Mouse (Mus musculus): ENCODE results near the gene Cnksr1. TPM values are rescaled to one million over a fixed set of nuclear protein-coding genes. Genes with fewer than 3 reads are reported as not detected.

Gene Cnksr1
- polyA plus RNA-seq, 1 experiment from 2014 or later = 0.21 TPM

DNA sequence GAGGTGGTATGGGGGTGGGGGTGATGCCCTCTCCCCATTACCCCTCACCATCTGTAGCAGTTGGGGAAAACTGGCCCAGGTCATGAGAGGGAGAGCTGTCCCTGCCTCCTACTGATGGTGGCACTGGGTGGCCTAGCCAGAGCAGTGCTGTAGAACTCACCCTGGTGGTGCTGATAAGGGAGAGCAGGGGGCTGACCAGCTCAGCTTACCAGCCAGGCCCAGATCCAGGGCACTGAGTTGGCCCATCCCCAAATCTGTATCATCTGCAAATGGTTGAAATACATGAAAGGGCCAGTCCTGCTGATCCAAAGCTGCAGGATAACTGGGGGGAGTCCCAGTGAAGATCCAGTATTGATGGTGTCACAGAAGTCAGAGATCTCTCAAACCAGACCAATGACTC, 56.4 kb downstream of the Cnksr1 start:
- Histone ChIP-seq H3K9me3 (ENCODE audit: control insufficient read depth, low read length) (no peaks in the 10 kb centered on the region), H3K9ac (ENCODE audit: low read depth, low read length) (no peak overlapping the region), H3K4me1 (ENCODE audit: control insufficient read depth, insufficient read depth, low read depth, low read length) (peaks cover 6% of the 10 kb centered on the region), H3K27ac (ENCODE audit: low read depth, low read length) (no peak overlapping the region), H3K27me3 (replicated peaks; ENCODE audit: control insufficient read depth, insufficient read depth, low read length) (no peaks in the 10 kb centered on the region), H3K36me3 (ENCODE audit: control insufficient read depth, insufficient read depth, low read length) (no peaks in the 10 kb centered on the region), H3K4me3 (ENCODE audit: low read length) (no peak overlapping the region), H3K4me2 (ENCODE audit: low read length) (no peak overlapping the region)
- no peak for ATAC-seq

- Histone ChIP-seq H3K4me2 (ENCODE audit: low read length) (no peak overlapping the region), H3K27ac (ENCODE audit: low read depth, low read length) (no peak overlapping the region), H3K9me3 (ENCODE audit: control insufficient read depth, low read length) (no peaks in the 10 kb centered on the region), H3K4me3 (ENCODE audit: low read length) (no peak overlapping the region), H3K36me3 (ENCODE audit: control insufficient read depth, insufficient read depth, low read length) (no peaks in the 10 kb centered on the region), H3K27me3 (replicated peaks; ENCODE audit: control insufficient read depth, insufficient read depth, low read length) (no peaks in the 10 kb centered on the region), H3K9ac (ENCODE audit: low read depth, low read length) (no peak overlapping the region), H3K4me1 (ENCODE audit: control insufficient read depth, insufficient read depth, low read depth, low read length) (peaks cover 6% of the 10 kb centered on the region)
- no peak for ATAC-seq
- WGBS = 100% methylated on average over 1 of the region's 1 CpGs
Measured at GRCm38 (mm10) chr4:134181112-134181511, 57.1 kb downstream of the Cnksr1 start.

Other genes with a start within 250 kb of the Cnksr1 start
- 49.7 and 49.8 TPM in 2 replicates for gene Dhdds, start 237.5 kb downstream of the Cnksr1 start, polyA plus RNA-seq (2015; fragmentation: Nextera tagmentation; extraction: Ambion mirVana)
- 0.16 and 0.35 TPM in 2 replicates for gene Lin28a, start 219.6 kb downstream of the Cnksr1 start, polyA plus RNA-seq (2015; fragmentation: Nextera tagmentation; extraction: Ambion mirVana)
- gene Zfp683, start 184.6 kb downstream of the Cnksr1 start, polyA plus RNA-seq (2015; fragmentation: Nextera tagmentation; extraction: Ambion mirVana) = not detected in 2 replicates
- 3.7 and 5.3 TPM in 2 replicates for gene Crybg2, start 177.6 kb downstream of the Cnksr1 start, polyA plus RNA-seq (2015; fragmentation: Nextera tagmentation; extraction: Ambion mirVana)
- gene Cd52, start 143.3 kb downstream of the Cnksr1 start, polyA plus RNA-seq (2015; fragmentation: Nextera tagmentation; extraction: Ambion mirVana) = 1.5 and 1.8 TPM in 2 replicates
- gene Ubxn11, start 135.8 kb downstream of the Cnksr1 start, polyA plus RNA-seq (2015; fragmentation: Nextera tagmentation; extraction: Ambion mirVana) = 21.3 and 21.5 TPM in 2 replicates
- gene Sh3bgrl3, start 109.6 kb downstream of the Cnksr1 start, polyA plus RNA-seq (2015; fragmentation: Nextera tagmentation; extraction: Ambion mirVana) = 467 and 509 TPM in 2 replicates
- gene Cep85, start 51.3 kb downstream of the Cnksr1 start, polyA plus RNA-seq (2015; fragmentation: Nextera tagmentation; extraction: Ambion mirVana) = 17.6 and 18.0 TPM in 2 replicates
- not detected in 2 replicates for gene Gm7534, start 35.4 kb downstream of the Cnksr1 start, polyA plus RNA-seq (2015; fragmentation: Nextera tagmentation; extraction: Ambion mirVana)
- not detected in 2 replicates for gene Catsper4, start 11.0 kb downstream of the Cnksr1 start, polyA plus RNA-seq (2015; fragmentation: Nextera tagmentation; extraction: Ambion mirVana)
- 0.50 and 0.60 TPM in 2 replicates for gene E130218I03Rik, start 5.3 kb upstream of the Cnksr1 start, polyA plus RNA-seq (2015; fragmentation: Nextera tagmentation; extraction: Ambion mirVana)
- 13.3 and 14.7 TPM in 2 replicates for gene Zfp593, start 7.2 kb upstream of the Cnksr1 start, polyA plus RNA-seq (2015; fragmentation: Nextera tagmentation; extraction: Ambion mirVana)
- 0.94 and 1.1 TPM in 2 replicates for gene Gm30191, start 8.5 kb upstream of the Cnksr1 start, polyA plus RNA-seq (2015; fragmentation: Nextera tagmentation; extraction: Ambion mirVana)
- gene Grrp1, start 15.7 kb upstream of the Cnksr1 start, polyA plus RNA-seq (2015; fragmentation: Nextera tagmentation; extraction: Ambion mirVana) = 15.7 and 16.9 TPM in 2 replicates
- 32.5 and 36.1 TPM in 2 replicates for gene Pdik1l, start 49.5 kb upstream of the Cnksr1 start, polyA plus RNA-seq (2015; fragmentation: Nextera tagmentation; extraction: Ambion mirVana)
- gene Trim63, start 76.7 kb upstream of the Cnksr1 start, polyA plus RNA-seq (2015; fragmentation: Nextera tagmentation; extraction: Ambion mirVana) = 0.76 and 1.2 TPM in 2 replicates
- gene Slc30a2, start 104.8 kb upstream of the Cnksr1 start, polyA plus RNA-seq (2015; fragmentation: Nextera tagmentation; extraction: Ambion mirVana) = 0.17 and 0.25 TPM in 2 replicates
- 0.65 and 0.66 TPM in 2 replicates for gene Extl1, start 145.5 kb upstream of the Cnksr1 start, polyA plus RNA-seq (2015; fragmentation: Nextera tagmentation; extraction: Ambion mirVana)
- 7.8 and 8.5 TPM in 2 replicates for gene Pafah2, start 157.9 kb upstream of the Cnksr1 start, polyA plus RNA-seq (2015; fragmentation: Nextera tagmentation; extraction: Ambion mirVana)
- gene Stmn1, start 229.9 kb upstream of the Cnksr1 start, polyA plus RNA-seq (2015; fragmentation: Nextera tagmentation; extraction: Ambion mirVana) = 5,655 and 5,657 TPM in 2 replicates

Data from hindbrain, embryonic 16.5 days (tissue).